Mouse (Mus musculus): Measurements from ENCODE around the gene Camk1d.
"Not testable (repeated sequence)": the region's sequence is repeated elsewhere in the genome, so short reads cannot be mapped to it uniquely, and the experiment has no call there.

The Camk1d gene

GRCm38 (mm10) chr2:5286189-5287043, 427.9 kb downstream of the Camk1d start:
- no peak for DNase-seq (ENCODE audit: low read depth in 1 of 2, low spot score in 2 of 2)

GRCm38 (mm10) chr2:5284351-5284750, 430.0 kb downstream of the Camk1d start:
- no peak for DNase-seq (ENCODE audit: low read depth in 1 of 2, low spot score in 2 of 2)

GRCm38 (mm10) chr2:5282623-5283022, 431.7 kb downstream of the Camk1d start:
- no peak for DNase-seq (ENCODE audit: low read depth in 1 of 2, low spot score in 2 of 2)

DNA sequence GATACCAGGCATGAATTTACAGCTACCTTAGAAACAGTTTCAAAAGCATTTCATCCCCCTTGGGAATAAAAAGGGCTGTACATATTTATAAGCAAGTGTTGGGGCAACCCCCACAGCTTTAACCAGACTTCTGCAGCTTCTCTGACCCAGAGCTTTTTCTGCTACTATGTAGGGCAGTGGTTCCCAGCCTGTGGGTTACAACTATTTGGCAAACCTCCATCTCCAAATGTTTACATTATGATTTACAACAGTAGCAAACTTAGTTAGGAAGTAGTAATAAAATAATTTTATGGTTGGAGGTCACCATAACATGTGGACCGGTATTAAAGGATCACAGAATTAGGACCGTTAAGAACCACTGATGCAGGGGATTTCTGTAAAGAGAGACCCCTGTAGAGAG, 446.3 kb downstream of the Camk1d start:
- no peak for DNase-seq (ENCODE audit: low read depth in 1 of 2, low spot score in 2 of 2)

DNA sequence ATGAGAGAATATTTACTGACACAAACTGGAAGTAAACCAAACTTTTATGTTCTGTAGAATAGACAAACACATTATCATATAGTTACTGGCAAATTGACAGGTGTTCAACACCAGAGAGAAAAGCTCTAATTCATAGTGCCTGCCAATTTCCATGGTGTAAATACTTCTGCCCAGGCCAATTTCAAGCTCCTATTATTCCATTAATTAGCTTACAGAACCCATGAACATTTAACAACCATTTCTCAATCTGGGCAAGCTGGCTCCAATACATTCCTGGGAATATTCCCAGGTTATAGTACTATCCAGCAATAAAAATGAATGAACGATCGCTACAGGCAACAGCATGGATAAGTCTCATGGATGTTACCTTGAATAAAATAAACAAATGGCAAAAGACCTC, 452.0 kb downstream of the Camk1d start:
- no peak for DNase-seq (ENCODE audit: low read depth in 1 of 2, low spot score in 2 of 2)

- DNase-seq (ENCODE audit: low read depth in 1 of 2, low spot score in 2 of 2), result no peak
These were observed 456.1 kb downstream of the Camk1d start for GRCm38 (mm10) chr2:5258250-5258649.

DNA sequence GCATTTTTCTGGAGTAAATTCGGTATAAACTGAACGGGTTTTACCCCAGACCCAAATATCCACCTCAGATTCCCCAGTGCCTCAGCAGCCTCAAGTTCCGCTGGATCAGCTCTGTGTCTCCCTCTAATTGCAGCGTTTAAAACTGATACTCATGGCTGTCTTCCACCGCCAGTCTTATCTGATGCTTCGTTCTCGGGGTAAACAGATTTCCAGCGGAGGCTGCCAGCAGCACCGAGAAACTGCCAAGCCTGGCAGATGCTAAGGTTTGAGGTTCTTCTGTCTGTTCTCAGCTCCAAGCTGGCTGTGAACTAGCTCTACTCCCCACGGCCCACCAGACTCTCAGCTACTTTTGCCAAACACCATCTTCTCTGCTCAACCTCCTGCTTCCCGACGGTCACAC, 464.3 kb downstream of the Camk1d start:
- no peak for DNase-seq (ENCODE audit: low read depth in 1 of 2, low spot score in 2 of 2)

GRCm38 (mm10) chr2:5249199-5249598, 465.1 kb downstream of the Camk1d start:
- DNase-seq (ENCODE audit: low read depth in 1 of 2, low spot score in 2 of 2), result not testable (repeated sequence)
